ENCODE assay signal across 8 mouse cellular contexts in genomic region chr10:19014381-19015256, GRCm38 (mm10). TPM values are rescaled to one million over a fixed set of nuclear protein-coding genes. Genes with fewer than 3 reads are reported as not detected.
DNase-seq lines count a peak whose midpoint lies in the region; ATAC-seq and TF ChIP-seq lines count a peak whose summit lies in the region.

No protein-coding gene starts in this region.

- no peaks in the 10 kb centered on the region for H3K9me3 ChIP-seq in embryonic facial prominence, embryonic 11.5 days (replicated peaks; ENCODE audit: control insufficient read depth, low read length)
- H3K9me3 ChIP-seq in limb, embryonic 13.5 days: no peaks in the 10 kb centered on the region

- H3K4me2 ChIP-seq in embryonic facial prominence, embryonic 11.5 days (ENCODE audit: low read depth, low read length): peak overlapping the region; percentile 93
- H3K4me2 ChIP-seq in limb, embryonic 13.5 days (replicated peaks): peak overlapping the region; percentile 81
- H3K4me2 ChIP-seq in myocyte (ENCODE audit: low read depth): peak overlapping the region; percentile 77

- whole genome bisulfite sequencing in embryonic facial prominence, embryonic 11.5 days: under 1% methylated on average over 43 of the region's 43 CpGs
- under 1% methylated on average over 42 of the region's 43 CpGs for WGBS in limb, embryonic 13.5 days

- H3K27me3 ChIP-seq in embryonic facial prominence, embryonic 11.5 days (ENCODE audit: control insufficient read depth, insufficient read depth, low read length): no peaks in the 10 kb centered on the region
- no peaks in the 10 kb centered on the region for H3K27me3 ChIP-seq in limb, embryonic 13.5 days
- no peaks in the 10 kb centered on the region for H3K27me3 ChIP-seq in myocyte (ENCODE audit: control insufficient read depth, insufficient read depth, insufficient read length)

- H3K4me3 ChIP-seq in embryonic facial prominence, embryonic 11.5 days (ENCODE audit: low read depth, low read length): peak overlapping the region; percentile 82
- peak overlapping the region; percentile 85 for H3K4me3 ChIP-seq in limb, embryonic 13.5 days
- peak overlapping the region; percentile 71 for H3K4me3 ChIP-seq in myocyte

- no peaks in the 10 kb centered on the region for H3K36me3 ChIP-seq in embryonic facial prominence, embryonic 11.5 days (replicated peaks; ENCODE audit: control insufficient read depth, insufficient read depth, low read depth, low read length)
- no peaks in the 10 kb centered on the region for H3K36me3 ChIP-seq in limb, embryonic 13.5 days
- H3K36me3 ChIP-seq in myocyte (ENCODE audit: control insufficient read depth, insufficient read depth): no peaks in the 10 kb centered on the region

- H3ac ChIP-seq in myocyte (ENCODE audit: control insufficient read depth, insufficient read length): peak overlapping the region; percentile 53

- ATAC-seq in embryonic facial prominence, embryonic 11.5 days (replicated peaks; ENCODE audit: insufficient number of reproducible peaks, low FRiP score, low TSS enrichment, low read depth): peak; percentile 19
- ATAC-seq in limb, embryonic 13.5 days (ENCODE audit: low FRiP score, low read depth): 0 out of 2 replicates have a peak, but pooled peaks have one; percentile 1

- H3K27ac ChIP-seq in embryonic facial prominence, embryonic 11.5 days (replicated peaks; ENCODE audit: low read depth, low read length): peak overlapping the region; percentile 8; the same call in 1 of the 2 replicates
- peak overlapping the region; percentile 89 for H3K27ac ChIP-seq in limb, embryonic 13.5 days

- H3K79me2 ChIP-seq in myocyte (ENCODE audit: control insufficient read depth, insufficient read depth): peaks cover 46% of the 10 kb centered on the region

- H3K4me1 ChIP-seq in embryonic facial prominence, embryonic 11.5 days (ENCODE audit: control insufficient read depth, insufficient read depth, low read length): no peaks in the 10 kb centered on the region
- H3K4me1 ChIP-seq in limb, embryonic 13.5 days: peaks cover 23% of the 10 kb centered on the region

- peak overlapping the region; percentile 72 for H3K9ac ChIP-seq in embryonic facial prominence, embryonic 11.5 days (replicated peaks; ENCODE audit: low read length)
- peak overlapping the region; percentile 84 for H3K9ac ChIP-seq in limb, embryonic 13.5 days

- TF ChIP-seq POLR2A in myocyte (IDR thresholded peaks at IDR 0.05; ENCODE audit: insufficient read length, low read depth): no peak

- intact Hi-C loops in left cerebral cortex, postnatal 10 days (cut with DNase I): loop anchor here (5.0 kb wide), 2 partner anchors 52 to 173 kb away; no protein-coding TSS in a partner anchor
- intact Hi-C loops in left cerebral cortex, postnatal 4 days (cut with DNase I): loop anchor here (2.0 kb wide), 1 partner anchor 172 kb away; no protein-coding TSS in a partner anchor
- intact Hi-C loops in heart, postnatal 10 days (cut with DNase I): loop anchor here (1.0 to 5.0 kb wide), 4 partner anchors 62 to 172 kb away; no protein-coding TSS in a partner anchor

- peak; percentile 11 to 22 for DNase-seq in left cerebral cortex, postnatal 10 days (ENCODE audit: extremely low spot score in 1 of 2, low spot score in 2 of 2)
- no peak for DNase-seq in left cerebral cortex, postnatal 4 days
- peak; percentile 60 for DNase-seq in NIH3T3 (ENCODE audit: low read depth)
- DNase-seq in embryonic facial prominence, embryonic 11.5 days (ENCODE audit: low spot score): peak; percentile 49
- peak; percentile 34 to 38 for DNase-seq in heart, postnatal 10 days
- peak; percentile 62 for DNase-seq in yolk sac, embryonic 10.5 days (ENCODE audit: low spot score)

TF ChIP-seq in myocyte, 11 proteins besides CTCF, POLR2A, EP300 and RAD21:
- no peak for TF ChIP-seq REST (IDR thresholded peaks at IDR 0.05; ENCODE audit: insufficient read depth, insufficient read length)
- peak in 1 of 3 experiments; percentile 15 for TF ChIP-seq MYOD1 (IDR thresholded peaks at IDR 0.05; ENCODE audit: control insufficient read depth in 1 of 3, insufficient read length in 2 of 3, low read depth in 2 of 3)
- TF ChIP-seq MYOG (IDR thresholded peaks at IDR 0.05; ENCODE audit: control insufficient read depth in 1 of 3, insufficient read depth in 1 of 3, insufficient read length in 2 of 3, low read depth in 2 of 3): peak in 1 of 3 experiments; percentile 6

RNA-seq across cellular contexts. Expression of gene Tnfaip3, which starts 0.8 kb away (rescaled TPM):
- total RNA-seq in left cerebral cortex, postnatal 10 days (2021): 1 to 10 TPM; 4.8 to 5.8 TPM
- 1 to 10 TPM; 5.2 to 7.0 TPM for total RNA-seq in left cerebral cortex, postnatal 4 days (2021)
- polyA plus RNA-seq in embryonic facial prominence, embryonic 11.5 days (2014; fragmentation: Nextera tagmentation; extraction: Ambion mirVana): 2.2 and 2.3 TPM in 2 replicates
- total RNA-seq in heart, postnatal 10 days (2021): 1 to 10 TPM; 3.5 to 4.7 TPM
- polyA plus RNA-seq in limb, embryonic 13.5 days (2015; fragmentation: Nextera tagmentation; extraction: Ambion mirVana): 3.2 and 3.9 TPM in 2 replicates
- 8.0 TPM for polyA plus RNA-seq in myocyte (2012; fragmentation: generic; extraction: Trizol)
